Mouse (Mus musculus) cerebellum, adult 9-11 months (tissue): ENCODE data around the gene Fam110a.

Source experiments
- DNase-seq: peaks from one replicate; pipeline ENCODE4 v3.0.0; 2022

Fam110a gene

DNA sequence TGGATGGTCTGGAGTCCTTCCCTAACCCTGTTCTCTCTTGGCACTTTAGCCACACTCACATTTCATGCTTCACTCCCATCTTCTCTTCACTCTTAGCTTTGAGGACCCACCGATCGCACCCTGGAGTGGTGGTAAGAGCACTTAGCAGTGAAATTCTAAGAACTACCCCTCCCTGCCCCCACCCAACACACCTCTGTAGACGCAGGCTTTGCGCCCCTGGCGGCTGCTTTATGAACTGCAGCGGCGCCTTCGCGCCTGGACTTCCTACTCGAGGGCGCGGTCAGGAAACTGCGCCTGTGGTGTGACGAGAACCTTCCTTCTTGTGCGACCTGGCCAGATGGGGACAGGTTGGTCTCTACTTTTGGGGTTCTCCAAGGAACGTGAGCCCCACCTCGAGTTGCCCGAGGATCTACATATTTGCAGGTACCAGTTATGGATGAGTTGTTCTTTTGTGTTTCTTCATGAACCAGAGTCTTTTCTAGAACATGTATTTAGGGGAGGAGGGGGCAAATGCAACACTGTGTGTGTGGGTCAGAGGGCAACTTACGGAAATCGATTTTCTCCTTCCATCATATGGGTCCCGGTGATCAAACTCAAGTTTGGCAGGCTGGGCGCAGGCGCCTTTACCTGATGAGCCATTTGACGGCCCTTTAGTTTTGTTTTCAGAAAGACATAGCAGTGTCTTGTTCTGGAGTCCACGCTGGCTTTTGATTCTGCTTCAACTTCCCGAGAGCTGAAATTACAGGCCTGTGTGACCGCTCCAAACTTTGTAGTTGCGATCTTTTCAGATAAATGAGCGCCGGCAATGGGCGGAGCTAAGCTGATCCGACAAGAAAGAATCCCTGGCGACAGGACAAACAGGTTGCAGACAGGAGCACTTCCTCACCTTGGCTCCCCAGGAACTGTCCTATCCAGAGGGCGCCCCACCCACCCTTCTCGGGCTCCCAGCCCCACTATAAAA, 16.5 kb upstream of the Fam110a start, which contains the start of gene Slc52a3:
TSS of gene Slc52a3 (plus strand) at position 283 of the 961 bp plus-strand sequence.
- DNase-seq, result peak; percentile 58

DNA sequence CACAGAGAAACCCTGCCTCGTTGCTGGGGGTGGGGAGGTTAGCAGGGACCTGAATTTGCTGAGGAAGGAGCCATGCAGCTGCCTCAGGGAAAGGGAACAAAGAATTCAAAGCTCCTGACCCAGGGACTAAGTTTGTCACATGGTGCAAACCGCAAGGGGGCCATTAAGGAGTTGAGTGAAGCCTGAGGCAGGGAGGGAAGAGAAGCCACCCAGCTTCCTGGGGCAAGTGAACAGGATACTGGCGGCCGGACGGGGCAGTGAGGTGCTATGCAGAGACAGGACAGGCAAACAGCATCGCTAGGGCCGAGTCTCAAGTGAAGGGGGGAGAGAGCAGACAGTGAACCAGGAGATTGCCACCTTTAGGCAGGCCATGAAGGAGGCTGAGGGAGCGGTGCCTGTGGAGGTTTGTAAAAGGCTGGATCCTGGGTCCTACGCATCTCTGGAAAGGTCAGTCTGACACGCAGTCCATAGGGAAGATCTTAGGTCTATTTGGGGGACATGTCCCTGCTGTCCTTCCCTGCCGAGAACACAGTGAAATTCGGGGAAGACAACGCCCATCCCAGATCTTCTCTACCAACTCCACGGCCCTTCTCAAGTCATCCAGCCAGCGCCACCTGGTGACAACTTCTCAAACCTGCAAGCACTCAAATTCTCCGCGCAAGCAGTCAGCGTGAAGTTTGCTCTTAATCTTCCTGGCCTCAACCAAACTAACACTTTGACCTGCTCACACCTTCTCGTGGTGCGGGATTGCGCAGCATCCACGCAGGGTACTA, 14.5 kb upstream of the Fam110a start:
- peak; percentile 62 for DNase-seq

- DNase-seq, result no peak
These were observed 11.4 kb upstream of the Fam110a start for GRCm38 (mm10) chr2:151991446-151991845.

DNA sequence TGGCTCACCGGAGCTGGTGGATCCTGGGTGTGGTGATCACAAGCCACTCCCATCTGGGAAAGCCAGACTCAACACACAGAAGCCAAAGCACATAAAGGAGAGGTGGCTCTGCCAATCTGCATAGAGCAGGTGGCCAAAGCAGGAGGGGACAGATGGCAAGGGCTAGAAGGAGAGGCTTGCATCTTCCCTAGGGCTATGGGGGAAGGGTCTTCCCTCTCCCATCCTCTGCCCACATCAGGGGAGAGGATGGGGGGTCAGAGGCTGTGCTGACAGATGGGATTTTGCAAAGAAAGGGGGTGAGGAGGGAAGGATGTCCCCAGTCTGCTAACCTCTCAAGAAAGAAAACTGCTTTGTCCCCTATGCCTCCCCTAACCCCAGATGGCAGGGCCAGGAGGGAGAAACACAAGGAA, 11.0 kb upstream of the Fam110a start:
- DNase-seq, result peak; percentile 65

DNA sequence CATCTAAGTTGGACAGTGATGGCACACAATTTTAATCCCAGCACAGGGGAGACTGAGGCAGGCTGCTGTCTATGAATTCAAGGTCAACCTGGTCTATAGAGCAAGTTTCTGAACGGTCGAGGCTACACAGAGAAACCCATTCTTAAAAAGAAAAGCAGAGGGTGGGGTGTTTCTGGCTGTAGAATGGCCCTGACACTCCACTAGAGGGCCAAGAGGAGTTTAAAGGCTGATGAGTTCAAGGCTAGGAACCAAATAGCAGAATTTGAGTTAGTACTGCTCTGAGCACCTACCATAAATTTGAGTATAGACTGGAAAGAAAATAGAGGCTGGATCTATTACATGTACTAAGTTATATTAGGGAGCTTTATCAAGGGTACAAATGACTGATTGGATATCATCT, 9.0 kb upstream of the Fam110a start:
- DNase-seq, result no peak

GRCm38 (mm10) chr2:151986958-151987357, 6.9 kb upstream of the Fam110a start:
- no peak for DNase-seq

DNA sequence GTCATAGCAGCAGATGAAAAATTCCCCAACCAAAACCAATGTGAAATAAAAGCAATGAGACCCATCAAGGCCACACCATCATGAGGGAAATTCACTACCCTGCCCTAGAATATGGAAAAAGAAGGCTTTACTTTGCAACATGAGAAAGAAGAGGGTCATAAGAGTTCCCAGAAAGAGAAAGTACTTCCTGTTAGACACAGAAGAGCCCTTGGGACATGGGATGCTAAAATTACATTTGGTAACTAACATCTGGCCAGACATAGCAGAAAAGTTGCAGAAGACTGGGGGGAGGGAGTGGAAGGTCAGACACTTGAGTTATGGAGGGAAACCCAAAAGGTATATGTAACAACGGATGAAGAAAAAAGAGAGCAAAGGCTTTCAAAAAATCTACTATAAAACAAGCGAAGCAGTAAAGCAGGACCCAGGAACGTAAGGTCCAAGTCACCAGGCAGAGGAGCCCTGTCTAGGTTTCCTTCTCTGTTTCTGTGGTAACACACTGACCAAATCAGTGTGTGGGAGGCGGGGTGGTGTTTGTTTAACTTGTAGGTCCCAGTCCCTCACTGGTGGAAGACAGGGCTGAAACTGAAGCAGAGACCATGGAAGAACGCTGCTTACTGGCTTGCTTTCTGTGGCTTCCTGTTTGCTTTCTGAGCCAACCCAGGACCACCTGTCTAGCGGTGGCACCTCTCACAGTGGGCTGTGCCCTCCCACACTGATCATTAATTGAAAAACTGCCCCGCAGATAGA, 5.6 kb upstream of the Fam110a start:
- DNase-seq, result no peak

- DNase-seq, result no peak
These were observed 4.0 kb upstream of the Fam110a start for GRCm38 (mm10) chr2:151984019-151984418.

DNA sequence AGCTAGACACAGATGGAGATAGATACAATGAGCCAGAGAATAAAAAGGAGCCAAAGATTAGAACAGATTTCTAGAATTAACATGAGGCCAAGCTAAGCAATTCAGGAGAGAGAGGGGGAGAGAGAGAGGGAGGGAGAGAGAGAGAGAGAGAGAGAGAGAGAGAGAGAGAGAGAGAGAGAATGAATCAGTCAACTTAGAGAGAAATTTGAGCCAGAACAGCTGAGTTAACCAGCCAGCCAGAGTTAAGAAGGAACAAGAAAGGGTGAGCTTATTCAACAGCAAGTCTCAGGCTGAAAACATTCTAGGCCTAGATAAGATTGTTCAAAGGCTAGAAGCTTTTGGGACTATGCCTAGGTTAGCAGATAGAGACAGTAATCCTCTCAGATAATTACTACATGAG, 2.5 kb upstream of the Fam110a start:
- DNase-seq, result no peak

GRCm38 (mm10) chr2:151981268-151981667, 1.2 kb upstream of the Fam110a start:
- DNase-seq, result no peak

- no peak for DNase-seq
These were observed 305 bp upstream of the Fam110a start for GRCm38 (mm10) chr2:151980355-151980693.

DNA sequence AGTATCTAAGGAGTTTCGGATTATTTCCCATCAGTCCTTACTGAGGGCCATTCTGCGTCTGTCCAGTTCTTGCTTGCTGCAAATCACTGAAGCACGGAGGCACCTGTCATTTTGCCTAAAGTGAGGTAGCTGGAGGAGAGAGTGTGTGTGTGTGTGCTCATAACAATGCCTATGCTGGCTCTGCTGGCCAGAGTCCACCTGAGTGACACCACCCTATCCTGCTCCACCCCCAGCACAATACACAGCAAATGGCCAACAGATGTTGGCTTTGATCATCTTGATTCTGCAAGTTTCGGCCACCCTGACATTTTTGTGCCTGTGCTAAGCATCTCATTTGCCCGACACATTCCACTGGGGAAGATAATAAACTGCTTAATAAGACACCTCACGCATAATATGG, 1.5 kb downstream of the Fam110a start:
- peak; percentile 51 for DNase-seq

DNA sequence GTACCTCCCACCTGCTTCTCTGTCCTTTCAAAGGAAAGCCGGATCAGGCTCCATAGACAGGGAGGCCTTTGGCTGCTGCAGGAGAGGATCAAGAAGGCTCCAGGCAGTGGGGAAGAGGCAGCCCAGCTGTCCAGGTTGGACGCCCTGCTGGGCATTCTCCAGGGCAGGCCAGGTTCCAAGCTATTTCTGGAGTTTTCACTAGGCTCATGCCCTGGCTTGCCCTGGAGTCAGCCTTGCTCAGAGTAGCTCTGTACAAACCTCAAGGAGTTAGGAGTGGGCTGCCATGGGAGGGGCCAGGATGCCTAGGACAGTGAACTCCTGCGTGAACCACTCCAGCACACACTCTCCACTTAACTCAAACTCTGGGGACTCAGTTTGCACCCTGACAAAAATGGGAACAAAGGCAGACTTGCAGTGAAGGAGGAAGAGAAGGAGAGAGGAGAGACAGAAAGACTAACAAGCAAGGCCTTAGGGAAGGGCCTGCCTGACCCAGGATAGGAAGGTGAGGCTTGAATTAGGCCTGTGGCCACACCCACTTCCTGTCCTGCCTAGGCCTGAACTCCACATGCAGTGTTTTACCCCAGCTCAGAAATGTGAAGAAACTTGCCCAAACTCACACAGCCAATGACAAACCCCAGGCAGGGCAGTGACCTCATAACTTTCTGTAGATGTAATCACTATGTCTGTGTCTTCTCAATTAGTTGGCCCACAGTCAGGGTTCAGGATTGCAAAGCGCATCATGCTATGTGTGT, 2.2 kb downstream of the Fam110a start:
- peak; percentile 89 for DNase-seq

GRCm38 (mm10) chr2:151976067-151976466, 4.0 kb downstream of the Fam110a start:
- no peak for DNase-seq

DNA sequence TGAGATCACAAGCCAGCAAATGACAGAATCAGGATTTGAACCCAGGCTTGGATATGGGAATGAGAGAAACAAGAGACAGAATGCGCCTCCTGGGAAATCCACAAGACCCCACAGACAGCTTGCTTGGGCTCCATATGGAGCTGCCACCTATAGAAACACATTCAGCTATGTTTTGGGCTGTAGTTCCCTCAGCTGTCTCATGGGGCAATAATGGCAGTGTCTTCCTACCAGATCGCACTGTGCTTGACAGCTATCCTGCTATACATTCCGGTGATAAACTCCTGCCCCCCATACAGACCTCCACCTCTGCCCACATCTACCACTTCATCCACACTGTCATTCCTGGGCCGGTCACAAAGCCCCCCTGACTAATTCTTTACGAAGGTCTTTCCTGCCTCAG, 4.7 kb downstream of the Fam110a start:
- DNase-seq, result no peak

DNA sequence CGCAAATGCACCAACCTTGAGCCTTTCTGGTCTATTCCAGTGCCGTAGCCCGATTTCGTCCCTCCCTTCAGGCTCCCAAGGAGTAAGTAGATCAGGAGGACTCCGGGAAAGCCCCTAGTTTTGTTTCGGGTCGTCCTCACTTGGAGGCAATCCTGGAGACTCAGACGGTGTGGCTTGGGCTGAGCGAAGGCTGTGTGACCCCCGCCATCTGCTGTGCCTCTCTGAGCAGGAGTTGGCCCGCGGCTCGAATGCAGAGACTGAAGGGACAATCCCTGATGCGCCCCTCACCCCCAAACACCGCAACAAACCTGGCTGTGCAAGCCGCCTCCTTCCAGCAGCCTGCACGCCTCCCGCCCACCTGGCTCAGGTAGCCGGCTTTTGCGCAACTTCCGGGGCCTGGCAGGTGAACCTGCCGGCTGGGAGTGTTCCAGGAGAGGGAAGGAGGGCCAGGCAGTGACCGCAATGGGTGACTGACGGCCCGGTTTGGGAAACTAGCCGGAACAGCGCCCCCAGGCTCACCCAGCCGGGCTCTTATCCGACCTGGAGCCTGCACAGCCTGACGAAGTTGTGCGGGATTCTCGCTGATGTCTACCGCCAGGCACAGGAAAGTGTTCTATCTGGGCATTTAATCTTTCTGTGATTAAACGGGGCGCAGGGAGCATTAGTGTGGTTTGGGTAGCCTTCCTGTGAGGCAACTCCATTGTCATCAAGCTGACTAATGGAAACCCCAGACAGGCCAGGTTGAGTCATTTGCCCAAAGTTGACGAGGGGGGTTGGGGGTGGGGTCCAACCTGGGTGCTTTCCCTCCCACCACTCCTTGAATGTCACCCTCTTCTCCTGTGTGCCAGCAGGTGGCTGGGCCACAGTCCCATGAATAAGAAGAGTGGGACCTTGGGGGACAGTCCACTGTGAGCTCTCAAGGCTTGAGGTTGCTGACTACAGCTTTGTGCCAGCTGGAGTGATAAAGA, 6.1 kb downstream of the Fam110a start:
- peak; percentile 69 for DNase-seq

DNA sequence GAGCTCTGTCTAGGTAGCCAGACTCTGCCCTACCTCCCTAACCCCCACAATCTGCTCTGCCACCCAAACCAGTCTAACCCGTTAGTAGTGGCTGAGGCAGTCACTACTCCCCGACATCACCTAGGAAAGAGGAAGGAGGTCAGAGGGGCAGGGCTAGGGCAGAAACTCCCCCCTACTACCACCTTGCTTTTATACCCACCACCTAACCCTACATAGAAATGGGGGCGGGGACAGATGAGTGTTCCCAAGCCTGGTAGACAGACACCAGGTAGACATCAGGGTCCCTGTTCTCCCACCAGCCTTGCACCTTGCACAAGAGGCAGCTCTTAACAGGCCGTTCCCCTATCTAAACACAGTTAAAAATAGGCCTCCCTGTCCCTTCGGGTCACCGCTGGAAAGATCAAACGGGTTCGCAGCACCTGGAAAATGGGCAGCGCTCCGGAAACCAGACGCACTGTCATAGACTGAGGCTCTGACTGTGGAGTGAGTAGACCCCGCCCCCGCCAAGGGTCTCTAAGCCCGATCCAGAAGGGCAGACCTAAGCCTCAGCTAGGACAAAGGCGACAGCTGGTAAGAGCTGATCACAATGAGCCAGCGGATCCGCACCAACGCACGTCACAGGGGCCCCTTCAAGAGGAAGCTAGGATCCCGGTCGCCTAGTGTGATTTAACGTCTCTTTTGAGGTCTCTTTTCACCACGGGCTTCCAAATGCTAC, 7.0 kb downstream of the Fam110a start:
- DNase-seq, result peak; percentile 47

DNA sequence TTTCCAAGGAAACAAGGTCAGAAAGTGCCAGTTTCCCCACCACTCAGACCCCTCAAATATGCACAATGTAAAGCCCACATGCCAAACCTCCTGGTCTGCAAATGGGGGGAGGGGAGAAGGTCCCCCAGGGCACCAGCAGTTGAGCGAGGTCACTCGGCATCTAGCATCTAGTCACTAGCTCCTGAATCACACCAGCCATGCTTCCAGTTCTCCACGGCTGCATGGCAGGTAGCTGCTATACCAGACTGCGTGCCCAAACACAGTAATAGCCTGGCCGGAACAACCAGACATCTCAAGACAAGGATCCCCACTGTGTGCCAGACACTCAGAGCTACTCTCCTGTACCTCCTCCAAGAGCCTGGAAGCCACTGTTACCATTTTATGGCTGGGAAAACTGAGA, 8.3 kb downstream of the Fam110a start:
- no peak for DNase-seq

GRCm38 (mm10) chr2:151970191-151971172, 9.5 kb downstream of the Fam110a start:
- peak; percentile 54 for DNase-seq
